Mouse (Mus musculus): ENCODE results near the gene Olfr103. TPM values are rescaled to one million over a fixed set of nuclear protein-coding genes. Genes with fewer than 3 reads are reported as not detected.

The Olfr103 gene
- not detected for total RNA-seq (2021)

DNA sequence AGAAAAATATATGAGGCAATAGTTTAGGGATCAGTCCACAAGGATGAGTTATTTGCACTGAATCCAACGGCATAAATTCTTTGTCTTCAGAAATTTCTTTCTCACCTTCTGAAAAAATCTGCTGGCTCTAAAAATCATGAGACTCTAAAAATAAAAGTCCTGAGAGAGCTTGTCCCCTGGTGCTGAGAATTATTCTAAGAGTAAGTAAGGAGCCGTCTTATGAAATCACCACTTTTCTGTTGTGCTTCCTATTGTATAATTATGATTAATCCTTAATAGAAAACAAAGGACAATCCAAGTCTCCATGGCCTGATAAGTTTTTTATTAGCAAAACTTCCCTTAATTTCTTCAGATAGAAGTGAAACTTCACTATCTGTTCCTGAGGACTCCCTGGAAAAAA lies at the start of gene Olfr103:
Gene Olfr103, minus strand, starts transcription at position 101 of the 400 bp plus-strand sequence.
- DNase-seq, result no peak

DNA sequence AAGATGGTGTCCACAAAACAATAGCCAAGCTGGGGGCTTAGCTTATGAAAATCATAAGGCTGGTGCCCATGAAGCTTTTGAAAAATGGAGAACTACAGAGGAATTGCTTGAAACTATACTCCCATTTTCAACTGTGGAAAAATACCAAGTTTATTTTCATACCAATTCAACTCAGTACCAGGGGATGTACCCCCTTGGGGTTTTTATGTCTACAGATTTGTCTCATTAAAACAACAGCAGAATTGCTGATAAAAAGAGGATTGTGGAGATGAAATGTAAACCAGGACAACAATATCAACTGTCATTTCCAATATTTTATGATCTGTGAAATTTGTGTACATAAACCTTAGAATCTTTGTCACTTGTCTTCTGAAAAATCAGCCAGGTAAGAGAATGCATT lies 39.2 kb upstream of the Olfr103 start, which contains the start of gene Olfr105-ps:
Gene Olfr105-ps, plus strand, starts transcription at position 301 of the 400 bp plus-strand sequence.
- no peak for DNase-seq

DNA sequence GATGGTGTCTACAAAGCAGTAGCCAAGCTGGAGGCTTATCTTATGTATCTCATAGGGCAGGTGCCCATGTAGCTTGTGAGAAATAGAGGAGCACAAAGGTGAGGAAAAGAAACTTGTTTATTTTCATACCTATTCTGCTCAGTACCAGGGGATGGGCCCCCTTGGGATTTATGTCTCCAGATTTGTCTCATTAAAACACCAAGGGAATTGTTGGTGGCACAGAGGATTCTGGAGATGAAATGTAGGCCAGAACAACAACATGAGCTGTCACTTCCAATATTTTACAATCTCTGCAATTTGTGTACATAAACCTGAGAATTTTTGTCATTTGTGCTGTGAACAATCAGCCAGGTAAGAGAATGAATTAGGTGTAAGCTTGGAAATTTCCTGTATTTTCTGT lies 19.8 kb upstream of the Olfr103 start, which contains the start of gene Olfr104-ps:
Gene Olfr104-ps, plus strand, starts transcription at position 301 of the 400 bp plus-strand sequence.
- DNase-seq, result no peak

DNA sequence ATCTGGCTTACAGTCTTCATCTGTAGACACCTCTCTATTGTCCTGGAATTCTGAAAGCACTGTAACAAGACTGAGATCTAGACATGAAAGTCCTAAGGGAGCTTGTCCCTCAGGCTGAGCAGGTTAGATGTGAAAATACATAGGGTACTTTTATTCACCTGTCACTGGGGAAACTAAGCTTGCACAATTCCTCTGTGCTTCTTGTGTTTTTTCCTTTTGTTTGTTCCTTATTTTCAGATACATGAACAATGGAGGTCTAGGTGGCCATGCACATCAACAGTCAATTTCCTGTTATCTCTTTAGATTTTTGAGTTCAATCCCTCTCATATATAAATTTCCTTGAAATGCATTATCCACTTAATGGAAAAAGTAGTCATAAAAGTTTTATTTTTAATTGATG lies 22.5 kb downstream of the Olfr103 start, which contains the start of gene Olfr102:
Gene Olfr102, minus strand, starts transcription at position 101 of the 400 bp plus-strand sequence.
- DNase-seq, result no peak

DNA sequence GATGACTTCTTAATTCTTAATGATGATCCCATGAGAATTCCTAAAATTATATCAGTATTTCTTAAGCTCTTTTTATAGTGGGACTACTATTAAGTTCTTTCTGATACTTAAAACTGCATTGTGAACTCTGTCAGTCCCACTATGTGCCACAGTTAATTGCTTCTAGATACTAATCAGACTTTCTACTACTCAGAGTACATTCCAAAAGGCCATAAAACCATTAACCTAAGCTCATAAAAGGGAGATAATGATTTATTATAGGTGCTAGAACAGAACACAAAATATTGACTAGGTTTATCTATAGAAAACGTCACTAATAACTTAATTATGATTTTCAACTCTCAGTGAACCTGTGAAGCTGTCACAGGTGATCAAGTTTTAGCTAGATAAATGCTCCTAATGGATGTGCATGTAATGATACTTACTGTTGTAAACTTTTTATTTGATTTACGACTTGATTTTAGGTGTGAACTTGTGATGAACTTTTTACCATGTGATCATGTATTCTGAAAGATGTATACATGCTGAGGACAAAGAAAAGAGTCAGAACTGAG lies 29.3 kb downstream of the Olfr103 start:
- DNase-seq, result no peak

DNA sequence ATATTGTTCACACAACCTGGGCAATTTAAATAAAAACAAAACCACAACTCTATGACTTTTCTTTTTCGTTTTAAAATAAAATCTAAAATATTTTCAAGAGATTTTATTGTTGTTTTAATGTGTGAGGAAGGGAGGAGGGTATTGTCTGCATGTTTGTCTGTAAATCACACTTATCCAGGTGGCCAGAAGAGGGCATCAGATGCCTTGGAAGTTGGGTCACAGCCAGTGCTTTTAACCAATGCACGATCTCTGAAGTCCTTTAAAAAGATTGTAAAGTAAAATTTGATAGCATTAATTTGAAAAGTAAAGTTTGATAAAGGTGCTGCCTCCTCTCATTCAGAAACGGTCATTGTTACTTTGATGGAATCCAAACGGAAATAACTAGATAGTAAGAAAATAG lies 31.0 kb downstream of the Olfr103 start:
- DNase-seq, result no peak

DNA sequence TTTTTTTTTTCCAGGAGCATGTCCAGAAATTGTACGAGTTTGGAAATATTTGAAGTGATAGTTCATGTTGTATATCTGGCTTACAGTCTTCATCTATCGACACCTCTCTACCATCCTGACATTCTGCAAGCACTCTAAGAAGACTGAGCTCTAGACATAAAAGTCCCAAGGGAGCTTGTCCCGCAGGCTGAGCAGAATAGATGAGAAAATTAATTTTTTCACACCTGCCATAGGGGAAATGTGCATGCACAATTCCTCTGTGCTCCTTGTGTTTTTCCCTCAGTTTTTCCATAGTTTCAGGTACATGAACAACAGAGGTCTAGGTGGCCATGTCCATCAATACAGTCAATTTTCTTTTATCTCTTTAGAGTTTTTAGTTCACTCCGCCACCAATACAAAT lies 35.3 kb downstream of the Olfr103 start, which contains the start of gene Olfr101:
Gene Olfr101, minus strand, starts transcription at position 101 of the 400 bp plus-strand sequence.
- DNase-seq, result no peak

Other genes with a start within 250 kb of the Olfr103 start
- gene Olfr91, start 241.4 kb downstream of the Olfr103 start, total RNA-seq (2021), result not detected
- not detected for gene Olfr92, start 219.6 kb downstream of the Olfr103 start, total RNA-seq (2021)
- gene Olfr93, start 178.2 kb downstream of the Olfr103 start, total RNA-seq (2021), result not detected
- not detected for gene Ubd, start 145.8 kb downstream of the Olfr103 start, total RNA-seq (2021)
- not detected for gene Olfr94, start 138.7 kb downstream of the Olfr103 start, total RNA-seq (2021)
- gene Olfr95, start 126.6 kb downstream of the Olfr103 start, total RNA-seq (2021), result not detected
- not detected for gene Olfr96, start 119.6 kb downstream of the Olfr103 start, total RNA-seq (2021)
- gene Olfr97, start 102.4 kb downstream of the Olfr103 start, total RNA-seq (2021), result not detected
- gene Olfr98, start 75.9 kb downstream of the Olfr103 start, total RNA-seq (2021), result not detected
- 1 to 10 TPM; 1.5 to 2.0 TPM for gene H2-M3, start 69.5 kb downstream of the Olfr103 start, total RNA-seq (2021)
- gene Olfr99, start 56.2 kb downstream of the Olfr103 start, total RNA-seq (2021), result not detected
- gene Olfr101, start 35.4 kb downstream of the Olfr103 start, total RNA-seq (2021), result not detected
- not detected for gene Olfr102, start 22.6 kb downstream of the Olfr103 start, total RNA-seq (2021)
- not detected for gene Olfr104-ps, start 19.9 kb upstream of the Olfr103 start, total RNA-seq (2021)
- not detected for gene Olfr105-ps, start 39.3 kb upstream of the Olfr103 start, total RNA-seq (2021)
- gene Olfr106-ps, start 50.7 kb upstream of the Olfr103 start, total RNA-seq (2021), result not detected
- gene Olfr107, start 59.5 kb upstream of the Olfr103 start, total RNA-seq (2021), result not detected
- gene Olfr108, start 105.8 kb upstream of the Olfr103 start, total RNA-seq (2021), result not detected
- gene Olfr109, start 119.2 kb upstream of the Olfr103 start, total RNA-seq (2021), result not detected
- gene H2-M2, start 143.9 kb upstream of the Olfr103 start, total RNA-seq (2021), result not detected
- gene Olfr110, start 152.8 kb upstream of the Olfr103 start, total RNA-seq (2021), result not detected
- gene Olfr111, start 168.3 kb upstream of the Olfr103 start, total RNA-seq (2021), result not detected
- not detected for gene Olfr112, start 229.8 kb upstream of the Olfr103 start, total RNA-seq (2021)
- not detected for gene Olfr113, start 238.0 kb upstream of the Olfr103 start, total RNA-seq (2021)

Data from layer of hippocampus, postnatal 36 days (tissue).